Mouse (Mus musculus) E14TG2a.4 (cell line): Measurements from ENCODE around the gene Emsy.

Experiments
- CTCF ChIP-seq: conservative IDR thresholded peaks from 2 replicates; pipeline ENCODE4 v1.5.1; 2014; ENCODE audit warnings: low read length
- NANOG ChIP-seq: IDR thresholded peaks from 2 replicates; pipeline ENCODE4 v1.6.1; 2014; ENCODE audit warnings: borderline replicate concordance, low read length, mixed read lengths
- POU5F1 ChIP-seq: IDR thresholded peaks from 2 replicates; pipeline ENCODE4 v1.6.1; 2014; ENCODE audit warnings: low read length, borderline replicate concordance

DNA sequence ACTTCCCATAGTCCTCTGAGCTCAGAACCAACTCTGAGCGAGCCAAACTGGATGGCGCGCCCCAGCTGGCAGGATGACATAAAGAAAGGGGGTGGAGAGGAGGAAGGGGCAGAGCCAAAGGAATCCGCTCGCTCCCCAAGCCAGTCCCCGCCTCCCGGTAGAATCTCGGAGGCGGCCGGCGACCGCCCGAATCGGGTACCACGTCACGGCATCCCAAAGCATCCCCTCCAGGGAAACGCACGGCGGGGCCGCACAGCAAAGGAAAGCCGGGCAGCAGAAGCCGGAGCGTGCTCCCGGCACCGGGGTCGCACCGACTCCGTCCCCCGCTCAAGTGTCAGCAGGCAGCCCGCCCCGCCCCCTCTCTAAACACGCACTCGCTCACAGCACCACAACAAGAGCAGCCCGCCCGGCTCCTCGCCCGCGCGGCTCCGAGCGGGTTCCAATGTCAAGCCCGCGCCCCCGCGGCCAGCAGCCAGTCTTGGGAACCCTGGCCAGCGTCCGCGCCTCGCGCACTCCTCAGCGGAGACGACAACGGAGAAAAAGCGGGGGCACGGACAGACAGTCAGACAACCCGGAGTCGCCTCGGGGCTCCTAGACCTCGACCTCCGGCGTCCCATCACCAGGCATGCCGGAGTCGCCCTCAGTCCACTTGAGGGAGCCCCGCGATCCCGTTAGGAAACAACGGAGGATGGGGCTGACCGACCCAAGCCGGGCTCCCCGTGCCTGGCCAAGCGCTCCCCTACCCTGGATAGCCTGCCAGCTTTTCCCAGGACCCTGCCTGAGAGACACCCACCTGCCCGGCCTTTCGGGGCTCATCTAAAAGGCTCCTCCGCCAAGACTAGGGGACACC, 677 bp downstream of the Emsy start:
- TF ChIP-seq CTCF (no peak), POU5F1 (no peak), NANOG (no peak)
